Mouse (Mus musculus) ES-CJ7 (cell line): ENCODE results near the gene Sgpl1.

ENCODE experiments used
- DNase-seq: peaks from one replicate; pipeline ENCODE4 v3.0.0; 2011; ENCODE audit warnings: low read depth, low spot score

The Sgpl1 gene

GRCm38 (mm10) chr10:61086502-61086901, 61.0 kb downstream of the Sgpl1 start:
- DNase-seq = peak; percentile 57

- DNase-seq = no peak
These were observed 62.1 kb downstream of the Sgpl1 start for GRCm38 (mm10) chr10:61085364-61085763.

- DNase-seq = no peak
These were observed 66.6 kb downstream of the Sgpl1 start for GRCm38 (mm10) chr10:61080931-61081255.

- peak; percentile 98 for DNase-seq
These were observed 67.1 kb downstream of the Sgpl1 start for GRCm38 (mm10) chr10:61080227-61080930.

- peak; percentile 51 for DNase-seq
These were observed 71.9 kb downstream of the Sgpl1 start for GRCm38 (mm10) chr10:61075607-61076006.

GRCm38 (mm10) chr10:61074643-61075042, 72.9 kb downstream of the Sgpl1 start:
- peak; percentile 58 for DNase-seq

GRCm38 (mm10) chr10:61072324-61072723, 75.2 kb downstream of the Sgpl1 start:
- peak; percentile 58 for DNase-seq

GRCm38 (mm10) chr10:61069248-61069647, 78.3 kb downstream of the Sgpl1 start:
- no peak for DNase-seq

GRCm38 (mm10) chr10:61068436-61069192, 78.9 kb downstream of the Sgpl1 start:
- peak; percentile 92 for DNase-seq

- DNase-seq = peak; percentile 77
These were observed 82.1 kb downstream of the Sgpl1 start for GRCm38 (mm10) chr10:61065287-61066005.

GRCm38 (mm10) chr10:61064635-61065034, 82.9 kb downstream of the Sgpl1 start:
- peak; percentile 85 for DNase-seq

GRCm38 (mm10) chr10:61063271-61063864, 84.1 kb downstream of the Sgpl1 start:
- DNase-seq = peak; percentile 53

- peak; percentile 87 for DNase-seq
These were observed 87.9 kb downstream of the Sgpl1 start for GRCm38 (mm10) chr10:61059543-61060110.

GRCm38 (mm10) chr10:61059101-61059500, 88.4 kb downstream of the Sgpl1 start:
- peak; percentile 84 for DNase-seq

GRCm38 (mm10) chr10:61056661-61057060, 90.8 kb downstream of the Sgpl1 start:
- no peak for DNase-seq

GRCm38 (mm10) chr10:61051993-61052613, 95.4 kb downstream of the Sgpl1 start:
- DNase-seq = peak; percentile 67
